Mouse (Mus musculus) liver, embryonic 14.5 days (tissue): Measurements from ENCODE around the gene Gm20716. TPM values are rescaled to one million over a fixed set of nuclear protein-coding genes. Genes with fewer than 3 reads are reported as not detected.
"Not testable (repeated sequence)": the region's sequence is repeated elsewhere in the genome, so short reads cannot be mapped to it uniquely, and the experiment has no call there.

Source experiments
- ATAC-seq: fragments of 200-750 bp; cut with Nextera tagmentation; 2 replicates; pipeline ENCODE4 v1.8.0; 2017; ENCODE audit warnings: moderate number of reproducible peaks, mild to moderate bottlenecking, moderate library complexity; ENCODE audit not compliant: insufficient read depth
- DNase-seq, 3 experiments: peaks; one replicate each; pipeline ENCODE4 v3.0.0-alpha.2; 2012 to 2013; ENCODE audit warnings: low read depth in 3 of 3, low spot score in 3 of 3
- H3K27ac ChIP-seq: fragments of 300-500 bp; sonication (generic); 2 replicates; pipeline ENCODE4 v1.5.1; 2014; ENCODE audit warnings: moderate library complexity, mild to moderate bottlenecking, control low read depth, inconsistent platforms
- H3K27me3 ChIP-seq: fragments of 300-500 bp; sonication (generic); 2 replicates; pipeline ENCODE4 v1.6.1; 2014; ENCODE audit warnings: mild to moderate bottlenecking, low read length, moderate library complexity; ENCODE audit not compliant: control insufficient read depth, insufficient read depth
- H3K36me3 ChIP-seq: fragments of 300-500 bp; sonication (generic); replicated peaks from 2 replicates; pipeline ENCODE4 v1.6.1; 2014; ENCODE audit warnings: low read depth; ENCODE audit not compliant: control insufficient read depth, insufficient read depth
- H3K4me1 ChIP-seq, 2 experiments: fragments of 200-500 bp in 1 of 2; fragments of 300-500 bp in 1 of 2; sonication (generic) in 1 of 2; replicated peaks; 2 replicates each; pipeline ENCODE4 v1.6.1; 2012 to 2014; ENCODE audit warnings: antibody characterized with exemption in 1 of 2, inconsistent platforms in 1 of 2, low read length in 1 of 2; ENCODE audit not compliant: control insufficient read depth in 2 of 2, insufficient read depth in 2 of 2
- H3K4me2 ChIP-seq: fragments of 300-500 bp; sonication (generic); 2 replicates; pipeline ENCODE4 v1.6.1; 2014; ENCODE audit warnings: low read depth, mild to moderate bottlenecking, control low read depth, moderate library complexity
- H3K4me3 ChIP-seq, 2 experiments: fragments of 200-500 bp in 1 of 2; fragments of 300-500 bp in 1 of 2; sonication (generic) in 1 of 2; 2 replicates each; pipeline ENCODE4 v1.5.1; 2012 to 2014; ENCODE audit warnings: low read depth in 2 of 2, low read length in 2 of 2, mild to moderate bottlenecking in 2 of 2, control low read depth in 1 of 2, inconsistent platforms in 1 of 2, moderate library complexity in 1 of 2; ENCODE audit not compliant: insufficient read depth in 1 of 2
- H3K9ac ChIP-seq: fragments of 300-500 bp; sonication (generic); replicated peaks from 2 replicates; pipeline ENCODE4 v1.6.1; 2014; ENCODE audit warnings: mild to moderate bottlenecking, control low read depth, moderate library complexity
- H3K9me3 ChIP-seq: fragments of 300-500 bp; sonication (generic); 2 replicates; pipeline ENCODE4 v1.6.1; 2016; ENCODE audit warnings: low read length, mixed read lengths; ENCODE audit not compliant: control insufficient read depth
- CTCF ChIP-seq: IDR thresholded peaks from 2 replicates; pipeline ENCODE4 v1.5.1; 2016; ENCODE audit warnings: antibody characterized with exemption, low read depth, control low read depth
- EP300 ChIP-seq: IDR thresholded peaks from 2 replicates; pipeline ENCODE4 v1.6.1; 2016; ENCODE audit warnings: antibody characterized with exemption, low read depth
- WGBS: fragments of 180-500 bp; shearing (Covaris S2); extraction: QIAGEN DNeasy Blood & Tissue Kit; methylation state at CpG from one replicate; pipeline ENCODE4 v1.1.7; 2014; ENCODE audit not compliant: insufficient replicate concordance; 5-methylcytosine and 5-hydroxymethylcytosine counted together
- polyA plus RNA-seq, 2 experiments: library from polyadenylated mRNA; depleted of rRNA in 1 of 2; stranded (reverse) in 1 of 2; unstranded in 1 of 2; fragments of >200 nt; fragmentation: Nextera tagmentation in 1 of 2; extraction: Ambion mirVana in 1 of 2; gene quantifications; 2 replicates each; pipeline versions ENCODE4 v1.2.1 to v1.2.3; 2012 to 2014

The Gm20716 gene
- polyA plus RNA-seq, 2 experiments: 4.7 to 8.5 TPM

DNA sequence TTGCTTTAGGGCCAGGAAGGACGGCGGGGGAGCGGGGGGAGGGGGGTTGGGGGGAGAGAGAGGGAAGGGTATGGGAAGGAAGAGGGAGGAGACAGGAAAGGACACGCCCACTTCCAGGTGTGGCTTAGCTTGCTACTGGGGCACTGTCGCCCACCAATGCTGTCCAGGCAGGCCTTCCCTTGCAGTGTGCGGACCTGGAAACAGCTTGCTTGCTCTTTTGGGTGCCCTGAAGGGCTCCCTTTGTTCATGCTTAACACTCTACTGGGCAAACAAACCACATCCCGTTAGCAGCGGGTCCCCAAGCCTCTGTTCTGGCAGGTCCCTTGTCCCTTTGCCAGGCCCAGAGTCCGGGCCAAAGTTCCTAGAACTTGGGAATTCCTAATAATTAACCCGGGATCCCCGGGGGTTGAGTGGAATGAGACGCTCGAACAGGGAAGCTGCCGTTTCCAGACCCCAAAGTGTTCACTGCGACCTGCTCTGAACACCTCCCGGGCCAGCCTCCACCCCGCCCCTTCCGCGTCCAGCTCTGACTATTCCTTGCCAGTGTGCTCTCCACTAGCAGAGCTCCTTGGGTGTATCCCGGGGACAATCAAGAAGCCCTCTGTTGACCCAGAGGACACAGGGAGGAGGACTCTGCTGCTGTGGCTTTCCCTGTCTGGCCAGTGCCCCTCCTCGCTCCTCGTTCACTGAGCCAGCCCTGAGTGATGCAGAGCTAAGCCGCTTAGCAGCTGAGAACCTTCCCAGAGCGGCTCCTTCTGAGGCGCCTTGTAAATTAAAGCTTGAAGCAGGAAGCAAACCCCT is 71.1 kb downstream of the Gm20716 start:
- Histone ChIP-seq H3K4me3 (peak overlapping the region in 1 of 2 experiments; percentile 26; a peak in 2 of 4 replicates), H3K27me3 (peaks cover 36% of the 10 kb centered on the region), H3K9ac (0 out of 2 replicates have a peak overlapping the region, but pooled peaks have one; percentile 3), H3K9me3 (no peaks in the 10 kb centered on the region), H3K4me2 (peak overlapping the region; percentile 52), H3K4me1 (peaks cover 17 to 31% of the 10 kb centered on the region in 2 experiments), H3K36me3 (no peaks in the 10 kb centered on the region), H3K27ac (no peak overlapping the region)
- DNase-seq (peak in 1 of 3 experiments; percentile 30), ATAC-seq (no peak)
- TF ChIP-seq CTCF (no peak), EP300 (no peak)
- 3% methylated on average over 25 of the region's 25 CpGs for WGBS

DNA sequence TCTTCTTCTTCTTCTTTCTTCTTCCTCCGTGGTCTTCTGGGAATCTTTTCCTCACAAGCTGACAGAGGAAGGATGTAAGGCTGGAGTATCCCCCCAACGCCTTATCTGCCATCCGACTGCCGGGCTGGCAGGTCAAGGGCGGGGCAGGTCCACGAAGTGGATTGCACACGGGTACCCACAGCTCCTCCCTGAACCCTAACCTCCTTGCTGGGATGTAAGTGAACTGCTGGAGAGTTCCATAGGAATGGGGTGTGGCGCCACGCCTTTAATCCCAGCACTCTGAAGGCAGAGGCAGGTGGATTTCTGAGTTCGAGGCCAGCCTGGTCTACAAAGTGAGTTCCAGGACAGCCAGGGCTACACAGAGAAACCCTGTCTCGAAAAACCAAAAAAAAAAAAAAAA is 72.2 kb downstream of the Gm20716 start:
- WGBS: 17% methylated on average over 9 of the region's 11 CpGs
- not testable (repeated sequence) for DNase-seq, H3K4me2 ChIP-seq, H3K9me3 ChIP-seq, H3K27ac ChIP-seq, H3K36me3 ChIP-seq, H3K9ac ChIP-seq, H3K4me3 ChIP-seq, ATAC-seq
- peaks cover 36% of the 10 kb centered on the region for H3K27me3 ChIP-seq
- peaks cover 19 to 39% of the 10 kb centered on the region in 2 experiments for H3K4me1 ChIP-seq

- Histone ChIP-seq H3K4me2 (no peak overlapping the region), H3K36me3 (no peaks in the 10 kb centered on the region), H3K9me3 (no peaks in the 10 kb centered on the region), H3K4me3 (no peak overlapping the region), H3K27ac (no peak overlapping the region), H3K4me1 (peaks cover 17 to 30% of the 10 kb centered on the region in 2 experiments), H3K9ac (no peak overlapping the region), H3K27me3 (peaks cover 28% of the 10 kb centered on the region)
- 69% methylated on average over 14 of the region's 14 CpGs for WGBS
- no peak for ATAC-seq
- no peak for DNase-seq
- TF ChIP-seq CTCF (no peak), EP300 (no peak)
These were observed 73.8 kb downstream of the Gm20716 start for GRCm38 (mm10) chr2:168156361-168156760.

GRCm38 (mm10) chr2:168155666-168156065 is 74.5 kb downstream of the Gm20716 start:
- no peak for ATAC-seq
- WGBS: 83% methylated on average over 7 of the region's 7 CpGs
- no peak for TF ChIP-seq CTCF
- TF ChIP-seq EP300: no peak
- Histone ChIP-seq H3K4me2 (no peak overlapping the region), H3K27ac (no peak overlapping the region), H3K4me3 (no peak overlapping the region), H3K9ac (no peak overlapping the region), H3K9me3 (no peaks in the 10 kb centered on the region), H3K4me1 (peaks cover 17 to 30% of the 10 kb centered on the region in 2 experiments), H3K27me3 (peaks cover 24% of the 10 kb centered on the region), H3K36me3 (no peaks in the 10 kb centered on the region)
- DNase-seq: no peak

DNA sequence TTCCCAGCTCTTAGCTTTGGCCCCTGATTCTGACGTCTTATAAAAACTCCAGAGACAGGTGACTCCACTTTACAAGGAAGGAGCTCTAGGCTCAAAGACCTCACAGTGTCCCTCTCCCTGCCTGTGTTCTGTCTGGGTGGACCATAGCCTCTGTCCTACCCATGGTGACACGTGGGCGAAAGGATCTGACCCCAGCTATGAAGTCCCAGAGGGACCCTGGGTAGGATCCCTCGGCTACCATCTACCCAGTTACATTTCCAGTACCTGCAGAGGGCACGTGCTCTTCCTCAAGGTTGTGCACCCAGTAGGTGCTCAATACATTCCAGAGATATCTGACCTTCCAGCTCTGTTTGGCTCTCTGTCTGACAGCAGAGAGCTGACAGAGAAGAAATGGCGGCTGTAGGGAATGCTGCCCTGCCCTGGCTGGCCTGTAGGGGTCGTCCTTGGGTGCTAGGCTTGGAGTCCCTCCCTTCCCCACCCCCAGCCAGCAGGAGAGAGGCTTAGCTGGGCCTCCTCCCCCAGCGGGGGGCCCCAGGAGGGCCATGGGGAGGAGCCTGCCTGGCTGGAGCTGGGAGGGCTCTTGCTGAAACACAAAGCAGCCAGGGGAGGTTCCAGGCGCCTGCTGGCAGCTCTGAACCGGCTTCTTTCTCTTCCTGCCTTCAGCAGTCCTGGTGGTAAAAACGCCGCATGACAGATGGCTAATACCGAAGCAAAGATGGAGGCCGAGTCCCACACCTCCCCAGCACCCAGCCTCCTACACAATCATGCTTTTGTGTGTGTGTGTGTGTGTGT is 75.9 kb downstream of the Gm20716 start:
- H3K27ac ChIP-seq: peak overlapping the region; percentile 75
- peak; percentile 93 to 95 (median 93) for DNase-seq
- peaks cover 11% of the 10 kb centered on the region for H3K27me3 ChIP-seq
- H3K4me1 ChIP-seq: peaks cover 17 to 29% of the 10 kb centered on the region in 2 experiments
- peak; percentile 59 for TF ChIP-seq EP300
- peak; percentile 97 for TF ChIP-seq CTCF
- H3K9ac ChIP-seq: peak overlapping the region; percentile 56
- peak overlapping the region; percentile 62 for H3K4me2 ChIP-seq
- WGBS: 17% methylated on average over 14 of the region's 14 CpGs
- H3K36me3 ChIP-seq: no peaks in the 10 kb centered on the region
- H3K9me3 ChIP-seq: no peaks in the 10 kb centered on the region
- peak overlapping the region; percentile 30 to 48 for H3K4me3 ChIP-seq
- peak; percentile 96 for ATAC-seq
